Mouse (Mus musculus) forelimb bud, embryonic 11.5 days (tissue): ENCODE data around the gene Asb18.

Experiments used
- DNase-seq: peaks from one replicate; pipeline ENCODE4 v3.0.0-alpha.2; 2012; ENCODE audit warnings: low read depth, low spot score

Asb18 gene

GRCm38 (mm10) chr1:89971848-89972247, 42.6 kb downstream of the Asb18 start:
- no peak for DNase-seq

- no peak for DNase-seq
Observed at GRCm38 (mm10) chr1:89969714-89970110, 44.8 kb downstream of the Asb18 start.

DNA sequence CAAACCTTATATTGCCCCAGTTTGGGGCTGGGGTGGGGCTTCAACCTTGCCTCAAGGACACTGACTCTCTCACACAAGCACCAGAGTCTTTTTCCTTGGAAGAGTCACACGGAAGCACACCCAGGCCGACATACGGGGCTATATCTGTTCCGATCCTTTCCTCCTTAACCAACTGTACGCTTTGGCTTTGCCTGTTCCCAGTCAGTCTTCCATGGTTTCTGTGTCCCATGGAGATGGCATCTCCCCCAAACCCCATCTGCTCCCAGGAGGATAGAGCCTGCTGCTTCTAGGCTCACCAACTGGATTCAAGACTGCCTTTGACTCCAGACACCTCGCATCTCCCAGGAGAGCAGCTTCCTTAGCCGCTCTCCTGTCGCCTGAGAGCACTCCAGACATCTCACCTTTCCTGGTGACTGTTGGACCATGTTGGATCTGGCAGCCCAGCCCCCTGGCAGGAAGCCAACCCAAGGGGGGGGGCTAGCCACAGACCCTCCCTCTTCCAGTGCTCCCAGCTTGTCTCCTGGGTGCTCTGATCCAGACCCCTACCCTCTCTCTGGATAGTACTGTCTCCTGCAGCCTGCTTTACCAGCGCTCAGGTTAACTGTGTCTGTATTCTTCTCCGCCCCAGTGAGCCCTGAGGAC, 45.3 kb downstream of the Asb18 start:
- no peak for DNase-seq

GRCm38 (mm10) chr1:89968111-89968851, 46.2 kb downstream of the Asb18 start:
- no peak for DNase-seq

- no peak for DNase-seq
Observed at GRCm38 (mm10) chr1:89967585-89967984, 46.9 kb downstream of the Asb18 start.

GRCm38 (mm10) chr1:89964426-89964825, 50.0 kb downstream of the Asb18 start:
- no peak for DNase-seq

DNA sequence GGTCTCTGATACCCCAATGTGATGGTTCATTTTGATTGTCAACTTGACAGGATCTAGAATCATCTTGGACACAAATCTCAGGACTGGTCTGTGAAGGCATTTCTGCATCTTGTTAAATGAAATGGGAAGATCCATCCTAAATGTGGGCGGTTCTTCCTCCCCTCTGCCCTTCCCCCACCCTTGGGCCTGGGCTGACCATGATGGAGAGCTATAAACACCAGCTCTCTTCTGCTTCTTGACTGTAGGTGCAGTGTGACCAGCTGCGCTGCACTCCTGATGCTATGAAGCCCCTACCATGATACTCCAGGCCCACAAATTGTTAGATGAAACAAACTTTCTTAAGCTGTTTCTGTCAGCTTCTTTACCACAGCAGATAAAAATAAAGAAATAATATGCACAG, 51.2 kb downstream of the Asb18 start:
- DNase-seq: no peak

DNA sequence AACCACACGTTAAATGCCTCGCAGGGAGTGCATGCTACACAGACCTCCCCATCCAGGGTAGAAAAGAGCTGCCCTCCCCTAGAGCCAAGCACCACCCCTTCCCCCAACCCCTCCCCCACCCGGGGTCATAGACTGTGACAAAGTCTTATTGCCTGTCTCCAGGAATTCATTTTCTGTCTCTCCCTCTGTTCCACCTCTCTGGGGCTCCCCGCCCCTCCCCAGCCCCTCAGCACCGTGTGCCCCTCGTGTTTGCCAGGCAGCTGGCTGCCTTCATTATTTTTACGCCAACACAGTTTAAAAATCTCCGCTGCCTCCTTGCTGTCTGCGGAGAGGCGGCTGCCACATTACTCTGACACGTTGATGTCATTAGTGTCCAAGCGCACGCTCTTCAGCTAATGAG, 52.4 kb downstream of the Asb18 start:
- DNase-seq: no peak

- no peak for DNase-seq
Observed at GRCm38 (mm10) chr1:89959393-89959792, 55.1 kb downstream of the Asb18 start.

DNA sequence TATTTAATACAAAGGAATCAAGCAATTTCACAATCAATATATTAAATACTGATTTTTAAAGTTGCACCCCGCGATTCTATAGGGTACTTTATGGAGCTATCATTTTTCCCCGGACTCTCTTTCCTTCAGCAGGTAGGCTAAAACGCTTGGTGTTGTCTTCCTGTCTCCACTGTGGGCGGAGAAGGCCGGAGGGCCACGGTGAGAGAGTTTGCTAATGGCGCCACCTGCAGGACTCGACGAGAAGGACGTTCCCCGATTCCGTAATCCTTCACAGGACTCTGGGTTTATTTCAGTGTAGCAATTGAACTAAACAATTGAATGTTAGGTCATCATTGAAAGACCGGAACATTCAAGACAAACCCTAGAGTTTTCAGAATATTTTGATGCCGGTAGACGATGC, 71.3 kb downstream of the Asb18 start:
- peak; percentile 78 for DNase-seq

DNA sequence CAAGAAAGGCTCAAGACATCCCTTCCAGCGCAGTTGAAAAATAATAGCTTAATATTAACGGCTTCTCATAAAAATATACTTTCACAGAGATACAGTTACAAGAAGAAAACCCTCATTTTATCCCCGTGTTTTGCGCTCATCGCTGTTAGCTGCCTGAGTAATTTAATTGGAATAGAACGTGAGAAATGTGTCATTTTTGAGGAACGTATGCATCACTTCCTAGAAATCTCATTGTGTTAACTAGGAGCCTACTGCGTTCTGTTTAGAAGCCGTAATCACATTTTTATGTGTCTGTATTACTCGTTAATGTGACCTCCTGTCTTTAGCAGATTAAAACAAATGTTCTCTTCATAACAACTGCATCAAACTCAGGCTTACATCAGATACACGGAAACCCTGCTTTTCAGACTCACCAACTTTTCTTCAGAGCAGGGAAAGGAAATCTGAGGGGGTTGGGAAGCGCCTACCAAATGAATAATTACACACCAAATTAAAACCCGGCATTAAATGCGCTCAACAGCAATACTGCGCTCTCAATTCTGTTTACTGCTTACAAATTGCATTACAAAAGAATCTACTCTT, 72.0 kb downstream of the Asb18 start:
- DNase-seq: no peak

- DNase-seq: no peak
Observed at GRCm38 (mm10) chr1:89941701-89942381, 72.6 kb downstream of the Asb18 start.

- no peak for DNase-seq
Observed at GRCm38 (mm10) chr1:89940961-89941524, 73.4 kb downstream of the Asb18 start.

- peak; percentile 83 for DNase-seq
Observed at GRCm38 (mm10) chr1:89939981-89940726, 74.3 kb downstream of the Asb18 start.

- DNase-seq: no peak
Observed at GRCm38 (mm10) chr1:89939596-89939960, 74.9 kb downstream of the Asb18 start.

- DNase-seq: peak; percentile 21
Observed at GRCm38 (mm10) chr1:89938884-89939595, 75.4 kb downstream of the Asb18 start.

DNA sequence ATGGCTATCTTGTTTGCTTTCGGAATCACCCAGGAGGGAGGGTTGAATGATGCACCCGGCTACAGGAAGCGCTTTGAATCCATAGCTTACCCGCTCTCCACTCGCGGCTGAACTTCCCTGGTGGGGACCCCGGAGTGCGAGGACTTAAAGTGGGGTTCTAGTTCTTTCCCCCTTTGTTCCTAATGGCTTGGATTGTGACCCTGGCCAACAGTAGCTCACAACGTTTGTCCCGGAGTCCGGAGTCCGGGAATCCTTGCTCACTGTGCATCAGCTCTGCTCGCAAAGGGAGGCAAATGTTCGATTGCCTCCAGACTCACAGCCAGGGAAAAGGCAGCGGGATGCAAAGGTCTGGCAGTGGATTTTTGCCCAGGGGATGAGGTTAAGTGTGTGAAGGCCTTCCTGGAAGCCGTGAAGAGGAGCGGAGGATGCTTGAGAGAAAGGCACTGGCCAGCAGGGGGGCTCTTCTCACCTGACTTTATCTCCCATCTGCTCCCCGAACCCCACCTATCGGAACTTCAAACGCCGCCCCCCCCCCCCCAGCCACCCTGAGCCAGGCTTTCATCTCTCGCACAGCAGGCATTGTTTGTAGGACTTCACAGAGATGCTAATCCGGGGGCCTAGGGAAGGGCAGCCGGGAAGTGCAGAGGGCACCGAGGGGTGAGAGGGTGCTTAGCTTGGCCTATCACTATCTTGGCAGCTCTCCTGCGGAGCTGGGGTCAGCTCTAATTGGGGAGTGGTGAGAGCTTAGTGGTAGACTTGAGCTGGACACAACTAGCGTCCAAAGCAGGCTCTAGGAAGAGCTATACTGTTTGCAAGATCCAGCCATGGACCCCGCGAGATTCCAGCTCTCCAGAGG, 78.7 kb downstream of the Asb18 start:
- DNase-seq: no peak

GRCm38 (mm10) chr1:89934316-89935260, 79.9 kb downstream of the Asb18 start:
- peak; percentile 33 for DNase-seq

DNA sequence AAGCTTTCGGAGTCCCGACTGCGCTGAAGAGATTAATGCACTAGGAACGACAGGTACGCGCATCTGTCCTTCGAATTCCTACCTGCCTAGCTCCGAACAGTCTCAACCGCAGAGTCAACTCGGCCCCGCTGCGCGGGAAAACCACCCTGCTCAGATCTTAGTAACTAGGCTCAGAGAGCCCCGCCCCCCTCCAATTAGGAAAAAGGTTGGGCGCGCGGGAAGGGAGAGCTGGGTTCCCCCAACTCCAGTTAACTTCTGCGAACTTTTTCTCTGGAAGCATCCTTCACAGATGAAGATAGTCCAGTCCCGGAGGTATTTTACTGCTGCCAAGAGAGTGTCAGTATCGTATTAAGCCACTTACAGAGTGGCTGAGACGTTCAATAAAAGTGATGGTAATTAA, 80.7 kb downstream of the Asb18 start:
- DNase-seq: no peak
